Mouse (Mus musculus) gastrocnemius, adult 2 months (tissue): Measurements from ENCODE around the gene Slc17a5. TPM values are rescaled to one million over a fixed set of nuclear protein-coding genes. Genes with fewer than 3 reads are reported as not detected.

Experiments used
- DNase-seq: peaks from one replicate; pipeline ENCODE4 v3.0.0; 2022
- H3K27ac ChIP-seq: fragments of 200-600 bp; 2 replicates; pipeline ENCODE4 v1.8.1; 2022; ENCODE audit warnings: mild to moderate bottlenecking
- H3K4me3 ChIP-seq: fragments of 200-600 bp; 2 replicates; pipeline ENCODE4 v1.8.1; 2022; ENCODE audit warnings: mild to moderate bottlenecking, moderate library complexity
- CTCF ChIP-seq: fragments of 200-600 bp; IDR thresholded peaks from 2 replicates; pipeline ENCODE4 v1.8.1; 2022; ENCODE audit warnings: antibody characterized with exemption, mild to moderate bottlenecking, moderate library complexity
- intact Hi-C: fragments of 180-260 bp; cut with DNase I; formaldehyde crosslinking; loops from one replicate; pipeline ENCODE4 v1.15.1; 2025
- long read RNA-seq, 2 experiments: library from polyadenylated mRNA; stranded (forward); transcript quantifications; one replicate each; pipeline ENCODE4 v2.0.0; 2021
- total RNA-seq, 2 experiments: library from RNA; stranded (reverse); gene quantifications; 2 replicates each; pipeline ENCODE4 v1.2.3; 2021

The Slc17a5 gene
- total RNA-seq, result 1 to 10 TPM; 2.7 to 2.8 TPM
- long read RNA-seq, experiment 1, partial matches to known transcripts, result 0 of 3 reads
- long read RNA-seq, experiment 1, other reads (novel, unspliced or antisense), result 0 of 3 reads
- long read RNA-seq, experiment 2, partial matches to known transcripts, result 0 of 3 reads
- long read RNA-seq, experiment 2, other reads (novel, unspliced or antisense), result 1 of 3 reads

DNA sequence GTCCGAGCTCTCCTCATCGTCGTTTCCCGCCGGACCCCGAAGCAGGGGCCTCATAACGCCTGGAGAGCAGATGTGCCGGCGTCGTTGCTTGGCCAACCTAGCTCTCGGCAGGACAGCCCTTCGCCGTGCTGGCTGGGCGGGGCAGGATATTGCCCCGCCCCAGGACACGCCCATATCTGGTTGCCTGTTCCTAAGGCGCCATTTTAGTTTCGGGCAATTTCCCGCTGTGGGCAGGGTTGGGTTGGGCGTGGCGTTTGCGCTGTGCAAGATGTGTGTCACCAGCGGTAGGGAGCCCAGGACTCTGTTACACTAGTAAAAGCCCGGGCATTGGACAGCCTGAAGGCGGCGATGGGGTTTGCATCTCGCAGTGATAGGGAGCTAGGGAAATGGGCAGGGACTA, at the start of gene Slc17a5:
TSS of gene Slc17a5 (minus strand) at position 128 of the 400 bp plus-strand sequence.
- Histone ChIP-seq H3K27ac (peak within 1 kb of the TSS; percentile 85), H3K4me3 (peak within 1 kb of the TSS; percentile 86)
- no peak for TF ChIP-seq CTCF
- intact Hi-C loops, result no loop called here
- DNase-seq, result peak; percentile 94

DNA sequence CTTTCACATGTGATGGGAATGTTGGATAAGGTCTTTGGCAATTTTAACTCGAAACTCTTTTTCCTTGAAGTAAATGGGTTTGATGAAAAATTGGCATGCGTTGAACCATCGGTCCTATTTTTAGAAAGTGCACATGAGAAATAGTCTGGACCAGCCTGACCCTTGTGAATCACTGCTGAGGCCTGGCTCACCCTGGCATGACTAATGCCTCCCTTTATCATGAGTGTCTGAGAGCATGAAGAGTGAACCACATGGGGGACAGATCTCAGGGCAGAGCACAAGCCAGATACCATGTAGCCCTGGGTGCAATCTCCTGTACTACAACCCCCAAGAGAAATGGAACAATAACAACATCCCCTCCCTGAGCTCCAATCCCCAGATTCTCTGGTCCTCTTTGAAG, 46.1 kb upstream of the Slc17a5 start:
- no peak overlapping the region for H3K27ac ChIP-seq
- no peak for DNase-seq
- TF ChIP-seq CTCF, result no peak
- intact Hi-C loops, result no loop called here
- no peak overlapping the region for H3K4me3 ChIP-seq

DNA sequence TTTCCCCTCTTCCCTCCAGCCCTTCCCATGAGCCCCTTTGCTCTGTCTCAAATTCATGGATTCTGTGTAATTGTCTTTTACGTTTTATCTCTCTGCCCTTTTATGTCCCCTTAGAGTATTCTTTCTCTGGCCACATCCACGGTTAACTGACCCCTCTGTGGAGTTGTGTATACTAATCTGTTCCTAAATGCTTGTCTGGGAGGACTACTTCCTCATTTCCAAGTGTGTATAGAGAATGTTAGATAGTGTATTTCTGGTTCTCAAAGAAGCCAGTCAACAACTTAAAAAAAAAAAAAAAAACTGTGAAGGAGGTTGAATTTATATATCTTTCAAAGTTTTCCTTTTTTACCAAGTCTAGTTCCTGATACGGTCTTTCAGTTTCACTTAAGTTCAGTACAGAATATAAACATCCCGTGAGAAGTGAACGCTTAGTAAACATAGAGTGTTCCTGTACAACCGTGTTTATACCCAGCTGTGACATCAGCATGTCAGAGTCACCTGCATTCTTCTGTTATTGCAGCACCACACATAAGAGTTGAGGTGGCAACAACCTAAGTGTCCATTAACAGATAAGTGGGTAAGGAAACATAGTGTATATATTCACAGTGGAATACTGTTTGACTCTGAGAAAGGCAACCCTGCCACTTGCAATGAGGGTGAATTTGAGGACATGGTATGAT, 44.1 kb upstream of the Slc17a5 start:
- intact Hi-C loops, result no loop called here
- H3K27ac ChIP-seq, result no peak overlapping the region
- no peak for TF ChIP-seq CTCF
- no peak for DNase-seq
- no peak overlapping the region for H3K4me3 ChIP-seq

DNA sequence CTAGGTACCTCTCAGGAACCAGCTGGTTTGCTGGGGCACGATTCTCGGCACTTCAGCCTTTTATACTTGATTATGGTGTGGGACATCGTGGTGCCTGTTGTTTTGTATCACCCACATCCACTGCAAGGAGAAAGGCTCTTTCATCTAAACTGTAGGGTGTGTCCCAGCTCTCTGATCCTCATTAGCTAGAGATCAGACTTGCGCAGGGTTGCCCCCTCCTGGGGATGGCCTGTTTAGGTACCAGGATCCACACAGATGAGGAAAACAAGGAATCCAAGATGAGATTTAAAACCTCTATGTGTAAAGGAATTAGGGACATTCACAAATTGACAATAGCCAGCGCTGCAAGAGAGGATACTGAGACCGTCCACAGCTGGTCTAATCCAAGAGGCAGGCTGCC, 42.1 kb upstream of the Slc17a5 start:
- peak; percentile 12; the same call in 1 of the 2 replicates for TF ChIP-seq CTCF
- Histone ChIP-seq H3K27ac (no peak overlapping the region), H3K4me3 (no peak overlapping the region)
- intact Hi-C loops, result no loop called here
- DNase-seq, result no peak

DNA sequence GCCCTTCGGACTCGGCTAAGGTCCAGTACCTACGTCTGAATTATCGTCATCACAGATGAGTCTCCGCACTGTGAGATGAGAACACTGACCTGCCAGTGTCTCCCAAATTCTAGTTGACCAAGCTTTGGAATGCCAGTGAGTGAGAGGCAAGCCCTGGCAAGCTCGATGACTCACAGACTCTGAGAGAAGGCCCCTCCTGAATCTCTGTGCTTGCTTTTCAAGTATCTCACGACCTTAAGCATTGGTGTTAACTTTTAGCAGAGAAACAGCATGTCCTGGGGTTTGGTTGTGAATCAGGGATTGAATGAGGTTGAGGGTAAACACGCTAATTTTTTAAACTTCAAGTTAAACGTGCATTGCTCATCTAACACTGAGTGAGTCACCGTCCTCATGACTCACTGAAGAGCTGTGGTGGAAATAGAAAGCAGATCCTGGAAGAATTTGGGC, 35.5 kb upstream of the Slc17a5 start:
- no peak for DNase-seq
- Histone ChIP-seq H3K4me3 (no peak overlapping the region), H3K27ac (no peak overlapping the region)
- TF ChIP-seq CTCF, result no peak
- intact Hi-C loops, result no loop called here

DNA sequence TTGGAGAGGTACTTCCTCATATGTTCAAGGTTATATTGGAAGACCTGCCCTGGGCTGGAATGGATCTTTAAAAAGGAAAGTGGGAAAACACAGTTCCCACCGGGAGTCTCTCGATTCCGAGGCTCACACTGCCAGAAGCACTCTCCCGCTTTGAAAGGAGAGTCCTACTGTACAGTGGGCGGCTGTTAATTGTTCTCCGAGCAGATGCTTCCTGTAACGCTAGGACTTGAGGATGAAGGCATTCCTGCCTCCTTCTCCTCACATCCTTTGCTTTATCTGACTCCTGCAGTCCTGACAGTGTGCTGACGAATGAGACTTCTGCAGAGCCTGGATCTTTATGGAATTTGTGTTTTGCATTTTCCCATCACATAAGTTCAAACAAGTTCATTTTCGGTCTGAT, 31.4 kb upstream of the Slc17a5 start:
- no peak overlapping the region for H3K27ac ChIP-seq
- no peak overlapping the region for H3K4me3 ChIP-seq
- DNase-seq, result no peak
- no peak for TF ChIP-seq CTCF
- intact Hi-C loops, result no loop called here

DNA sequence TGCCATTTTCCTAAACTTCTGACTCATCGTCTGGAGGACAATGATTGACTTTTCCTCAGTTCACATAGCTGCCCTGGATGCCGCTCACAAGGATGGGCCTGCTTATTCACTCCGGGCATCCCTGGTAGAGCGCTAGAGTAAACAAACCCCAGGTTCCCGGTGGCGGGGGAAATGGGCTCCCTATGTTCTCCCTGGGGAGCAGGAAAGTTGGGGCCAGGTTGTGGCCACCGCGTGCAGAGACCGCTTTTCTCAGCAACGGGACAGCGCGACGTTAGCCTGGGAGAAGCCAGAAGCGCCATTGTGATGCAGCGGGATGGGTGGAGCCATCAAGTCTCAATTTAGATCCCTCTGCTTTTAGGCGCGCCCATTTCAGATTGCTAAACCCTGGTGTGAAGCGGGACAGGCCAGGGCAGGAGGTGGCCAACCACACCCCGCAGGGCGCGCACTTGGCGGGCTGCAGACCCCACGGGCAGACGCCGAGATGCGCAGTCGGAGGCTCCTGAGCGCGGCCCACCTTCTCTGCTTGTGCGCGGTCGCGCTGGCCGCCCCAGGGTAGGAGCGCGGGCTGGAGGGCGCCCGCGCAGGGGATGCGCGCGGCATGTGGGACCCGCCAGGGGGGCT, 27.7 kb upstream of the Slc17a5 start, which contains the start of gene Cd109:
TSS of gene Cd109 (plus strand) at position 146 of the 621 bp plus-strand sequence.
- Histone ChIP-seq H3K4me3 (peak within 1 kb of the TSS; percentile 74), H3K27ac (peak within 1 kb of the TSS; percentile 52)
- no peak for TF ChIP-seq CTCF
- intact Hi-C loops, result no loop called here
- peak; percentile 57 for DNase-seq

DNA sequence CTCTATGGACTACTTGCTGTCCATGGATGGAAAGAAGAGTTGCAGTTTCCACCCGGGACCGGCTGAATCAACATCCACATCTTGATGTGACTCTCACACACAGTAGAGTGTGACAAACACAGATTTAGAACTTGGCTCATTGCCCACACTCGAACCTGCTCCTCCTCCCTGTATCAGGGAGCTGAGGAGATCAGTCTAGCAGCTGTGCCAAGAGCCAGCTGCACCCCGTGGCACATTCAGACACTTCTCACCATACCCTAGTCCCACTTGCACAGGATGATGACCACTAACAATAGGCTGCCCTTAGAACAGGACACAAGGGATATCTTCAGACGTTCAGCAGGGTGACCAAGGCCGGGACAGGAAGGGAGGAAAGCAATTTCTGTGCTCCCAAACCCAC, 26.4 kb upstream of the Slc17a5 start:
- no peak overlapping the region for H3K27ac ChIP-seq
- intact Hi-C loops, result no loop called here
- DNase-seq, result no peak
- peak overlapping the region; percentile 36 for H3K4me3 ChIP-seq
- TF ChIP-seq CTCF, result no peak

DNA sequence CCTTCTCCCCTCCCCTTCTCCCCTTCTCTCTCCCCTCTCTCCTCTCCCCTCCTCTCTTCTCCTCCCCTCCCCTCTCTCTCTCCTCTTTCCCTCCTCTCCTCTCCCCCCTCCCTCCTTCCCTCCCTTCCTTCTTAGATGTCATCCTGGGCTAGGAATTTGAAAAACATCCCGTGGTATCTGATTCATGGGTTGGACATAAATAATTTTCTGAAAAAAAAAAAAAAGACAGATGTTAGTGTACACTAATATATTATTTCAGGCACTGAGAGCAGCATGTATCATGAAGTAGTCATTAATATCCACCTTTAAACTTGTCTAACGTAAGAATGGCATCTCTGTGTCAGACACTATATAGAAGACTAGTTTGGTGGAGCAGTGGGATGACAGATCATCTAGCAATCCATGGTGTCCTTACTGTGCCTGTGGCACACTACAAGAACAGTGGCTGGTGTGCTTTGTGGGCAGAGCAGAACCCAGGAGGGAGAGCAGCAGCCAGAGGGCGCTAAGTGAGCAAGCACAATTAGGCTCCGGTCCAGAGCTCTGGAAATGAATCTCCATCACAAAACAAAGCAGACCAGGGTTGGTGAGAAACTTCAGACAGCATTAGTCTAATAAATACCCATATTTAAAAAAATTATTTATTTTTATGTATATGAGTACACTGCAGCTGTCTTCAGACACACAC, 13.3 kb upstream of the Slc17a5 start:
- no peak overlapping the region for H3K27ac ChIP-seq
- H3K4me3 ChIP-seq, result no peak overlapping the region
- peak; percentile 21 for DNase-seq
- intact Hi-C loops, result no loop called here
- peak; percentile 53 for TF ChIP-seq CTCF

DNA sequence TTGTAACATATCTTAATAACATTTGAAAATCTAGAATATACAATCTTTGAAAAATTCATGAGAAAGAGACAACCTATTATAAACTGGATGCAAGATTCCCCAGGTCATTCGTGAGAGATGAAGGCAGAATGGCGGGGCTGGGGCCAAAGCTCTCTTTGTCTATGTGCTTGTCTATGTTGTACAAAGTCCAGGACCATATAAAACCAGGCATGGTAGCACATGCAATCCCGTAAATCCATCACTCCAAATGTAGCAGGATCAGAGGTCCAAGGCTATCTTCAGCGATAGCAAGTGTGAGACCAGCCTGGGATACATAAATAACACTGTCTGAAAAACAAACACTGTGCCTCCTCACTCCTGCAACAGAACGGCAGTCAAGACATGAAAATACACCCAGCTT, 12.1 kb upstream of the Slc17a5 start:
- no peak for DNase-seq
- Histone ChIP-seq H3K27ac (no peak overlapping the region), H3K4me3 (no peak overlapping the region)
- no peak for TF ChIP-seq CTCF
- intact Hi-C loops, result no loop called here

DNA sequence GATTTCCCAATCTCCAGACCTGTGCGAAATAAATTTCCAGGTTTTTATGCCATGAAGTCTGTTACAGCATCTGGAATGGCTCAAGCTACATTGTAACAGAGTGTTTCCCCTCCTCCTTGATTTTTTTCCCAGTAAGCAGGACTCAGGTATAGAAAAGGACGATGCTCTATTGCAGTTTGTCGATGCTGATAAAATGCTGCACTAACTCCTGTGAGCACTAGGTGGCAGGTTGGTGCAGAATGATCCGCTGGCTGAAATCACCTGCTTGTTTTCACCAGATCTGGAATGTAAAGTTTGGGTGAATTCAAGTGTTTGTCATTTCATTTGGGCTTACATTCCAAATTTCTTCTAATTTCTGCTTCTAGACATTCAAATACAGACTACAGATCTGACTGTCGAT, 9.0 kb upstream of the Slc17a5 start:
- Histone ChIP-seq H3K4me3 (no peak overlapping the region), H3K27ac (no peak overlapping the region)
- peak; percentile 81 for TF ChIP-seq CTCF
- intact Hi-C loops, result no loop called here
- no peak for DNase-seq

DNA sequence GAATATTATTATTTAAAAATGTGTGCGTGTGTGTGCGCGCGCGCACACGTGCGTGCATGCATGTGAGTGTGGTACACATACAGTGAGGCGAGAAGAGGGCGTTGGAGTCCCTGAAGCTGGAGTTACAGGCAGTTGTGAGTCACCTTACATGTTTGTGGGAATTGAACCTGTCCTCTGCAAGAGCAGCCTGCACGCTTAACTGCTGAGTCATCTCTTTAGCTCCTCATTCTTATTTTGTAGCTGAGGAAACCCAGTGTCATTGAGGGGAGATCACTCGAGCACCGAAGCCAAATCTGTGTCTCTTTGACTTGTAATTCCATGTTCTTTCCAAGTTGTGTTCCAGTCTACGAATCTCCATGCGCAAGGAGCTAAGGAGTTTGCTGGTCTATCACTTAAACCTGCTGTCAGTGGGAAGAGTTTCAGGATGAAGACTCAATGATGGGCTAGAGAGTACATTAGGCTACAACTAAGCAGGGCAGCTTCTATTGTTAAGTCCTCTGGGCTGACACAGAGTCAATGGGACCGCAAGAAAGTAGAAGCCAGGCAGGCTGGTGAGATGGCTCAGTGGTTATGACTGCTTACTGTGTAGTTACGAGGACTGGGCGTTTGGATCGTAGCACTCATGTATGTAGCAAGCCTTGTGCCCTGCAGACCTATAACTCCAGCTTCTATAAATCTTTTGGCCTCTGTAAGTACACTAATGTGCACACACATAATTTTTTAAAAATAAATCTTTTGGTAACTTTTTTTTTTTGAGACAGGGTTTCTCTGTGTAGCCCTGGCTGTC, 8.1 kb upstream of the Slc17a5 start:
- intact Hi-C loops, result no loop called here
- H3K27ac ChIP-seq, result no peak overlapping the region
- no peak for DNase-seq
- TF ChIP-seq CTCF, result no peak
- H3K4me3 ChIP-seq, result no peak overlapping the region
